Mouse (Mus musculus): ENCODE measurements around the gene A830005F24Rik.

- TF ChIP-seq CTCF (IDR thresholded peaks at IDR 0.05; ENCODE audit: low read depth), result no peak
- TF ChIP-seq EP300 (optimal IDR thresholded peaks at IDR 0.05), result no peak
These were observed 40.1 kb downstream of the A830005F24Rik start for GRCm38 (mm10) chr13:48553511-48553910.

Measured in stomach, postnatal 0 days (tissue).